In genomic region chr10:24825456-24826081, GRCm38 (mm10) we compare ENCODE assay signal across 21 mouse cellular contexts. TPM values are rescaled to one million over a fixed set of nuclear protein-coding genes. Genes with fewer than 3 reads are reported as not detected.
DNase-seq lines count a peak whose midpoint lies in the region; ATAC-seq and TF ChIP-seq lines count a peak whose summit lies in the region.
"Had no signal": no experiment of that assay in that cellular context is flagged by ENCODE, and none has a peak within 500 bp of the region (broad histone marks: within the 10 kb centered on the region; RNA-seq: fewer than 3 reads in every experiment).

No protein-coding gene starts in this region.

- 70% methylated on average over 7 of the region's 7 CpGs for WGBS in liver, embryonic 12.5 days (ENCODE audit: insufficient replicate concordance)
- WGBS in liver, embryonic 11.5 days = 79% methylated on average over 7 of the region's 7 CpGs
- WGBS in midbrain, embryonic 11.5 days = 84% methylated on average over 7 of the region's 7 CpGs
- WGBS in midbrain, postnatal 0 days = 73% methylated on average over 7 of the region's 7 CpGs
- WGBS in intestine, postnatal 0 days = 41% methylated on average over 7 of the region's 7 CpGs
- whole genome bisulfite sequencing in midbrain, embryonic 16.5 days = 78% methylated on average over 7 of the region's 7 CpGs

- no peak overlapping the region for H3K9ac ChIP-seq in liver, embryonic 12.5 days
- H3K9ac ChIP-seq in liver, embryonic 11.5 days (ENCODE audit: low read depth, low read length) = no peak overlapping the region
- H3K9ac ChIP-seq in midbrain, embryonic 11.5 days (ENCODE audit: low read length) = no peak overlapping the region; the same call in 1 of the 2 replicates
- no peak overlapping the region for H3K9ac ChIP-seq in midbrain, postnatal 0 days (replicated peaks; ENCODE audit: low read length, poor library complexity, severe bottlenecking)
- no peak overlapping the region for H3K9ac ChIP-seq in intestine, postnatal 0 days (ENCODE audit: low read depth, low read length)
- no peak overlapping the region for H3K9ac ChIP-seq in midbrain, embryonic 16.5 days (ENCODE audit: low read depth, low read length)
- H3K9ac ChIP-seq: embryonic facial prominence, embryonic 15.5 days; forebrain, embryonic 12.5 days; hindbrain, embryonic 15.5 days had no signal

- H3K4me2 ChIP-seq in liver, embryonic 12.5 days = no peak overlapping the region
- H3K4me2 ChIP-seq in liver, embryonic 11.5 days = no peak overlapping the region
- peak overlapping the region; percentile 19; the same call in 1 of the 2 replicates for H3K4me2 ChIP-seq in midbrain, embryonic 11.5 days
- no peak overlapping the region; the same call in 1 of the 2 replicates for H3K4me2 ChIP-seq in midbrain, postnatal 0 days (ENCODE audit: low read depth, low read length, poor library complexity, severe bottlenecking)
- no peak overlapping the region for H3K4me2 ChIP-seq in intestine, postnatal 0 days (replicated peaks; ENCODE audit: low read depth)
- H3K4me2 ChIP-seq in midbrain, embryonic 16.5 days (ENCODE audit: low read length) = peak overlapping the region; percentile 32; the same call in 1 of the 2 replicates
- H3K4me2 ChIP-seq: embryonic facial prominence, embryonic 15.5 days; forebrain, embryonic 12.5 days; hindbrain, embryonic 15.5 days had no signal

- H3K36me3 ChIP-seq in liver, embryonic 12.5 days = no peaks in the 10 kb centered on the region
- H3K36me3 ChIP-seq in liver, embryonic 11.5 days (ENCODE audit: control insufficient read depth, insufficient read depth, low read length) = no peaks in the 10 kb centered on the region
- no peaks in the 10 kb centered on the region for H3K36me3 ChIP-seq in midbrain, embryonic 11.5 days (ENCODE audit: control insufficient read depth, insufficient read depth, low read length)
- no peaks in the 10 kb centered on the region for H3K36me3 ChIP-seq in midbrain, postnatal 0 days (ENCODE audit: insufficient read depth, low read length)
- H3K36me3 ChIP-seq in intestine, postnatal 0 days (ENCODE audit: control insufficient read depth, insufficient read depth) = no peaks in the 10 kb centered on the region
- no peaks in the 10 kb centered on the region for H3K36me3 ChIP-seq in midbrain, embryonic 16.5 days (ENCODE audit: control insufficient read depth, insufficient read depth, low read length)
- H3K36me3 ChIP-seq: embryonic facial prominence, embryonic 15.5 days; forebrain, embryonic 12.5 days; G1E; heart, embryonic 10.5 days; hindbrain, embryonic 15.5 days had no signal

- H3K9me3 ChIP-seq in liver, embryonic 12.5 days (replicated peaks) = no peaks in the 10 kb centered on the region
- no peaks in the 10 kb centered on the region for H3K9me3 ChIP-seq in liver, embryonic 11.5 days (ENCODE audit: control insufficient read depth, low read length)
- H3K9me3 ChIP-seq in midbrain, embryonic 11.5 days (ENCODE audit: control insufficient read depth, low read length) = no peaks in the 10 kb centered on the region
- no peaks in the 10 kb centered on the region for H3K9me3 ChIP-seq in midbrain, postnatal 0 days (ENCODE audit: low read length)
- H3K9me3 ChIP-seq in intestine, postnatal 0 days (ENCODE audit: control insufficient read depth) = no peaks in the 10 kb centered on the region
- H3K9me3 ChIP-seq in midbrain, embryonic 16.5 days (replicated peaks; ENCODE audit: control insufficient read depth, low read length, poor library complexity, severe bottlenecking) = no peaks in the 10 kb centered on the region
- H3K9me3 ChIP-seq: embryonic facial prominence, embryonic 15.5 days; forebrain, embryonic 12.5 days; G1E; heart, embryonic 10.5 days; hindbrain, embryonic 15.5 days had no signal

- no peak for ATAC-seq in liver, embryonic 12.5 days
- ATAC-seq in liver, embryonic 11.5 days (replicated peaks; ENCODE audit: low FRiP score) = no peak
- ATAC-seq in midbrain, embryonic 11.5 days (ENCODE audit: low FRiP score) = 0 out of 2 replicates have a peak, but pooled peaks have one; percentile 33
- no peak for ATAC-seq in midbrain, postnatal 0 days (ENCODE audit: low FRiP score)
- peak; percentile 50 for ATAC-seq in intestine, postnatal 0 days
- peak; percentile 72 for ATAC-seq in midbrain, embryonic 16.5 days
- ATAC-seq in erythroblast, adult 5-6 weeks (replicated peaks; ENCODE audit: low FRiP score, poor library complexity, severe bottlenecking) = no peak
- ATAC-seq: forebrain, embryonic 16.5 days had no signal

- no peak for TF ChIP-seq CTCF in midbrain, postnatal 0 days (IDR thresholded peaks at IDR 0.05)
- no peak for TF ChIP-seq CTCF in intestine, postnatal 0 days (IDR thresholded peaks at IDR 0.05; ENCODE audit: low read depth)

- H3K27ac ChIP-seq in liver, embryonic 12.5 days = peak overlapping the region; percentile 43
- no peak overlapping the region for H3K27ac ChIP-seq in liver, embryonic 11.5 days (ENCODE audit: low read depth, low read length)
- no peak overlapping the region for H3K27ac ChIP-seq in midbrain, embryonic 11.5 days (ENCODE audit: low read depth, low read length)
- no peak overlapping the region for H3K27ac ChIP-seq in midbrain, postnatal 0 days (ENCODE audit: low read depth, low read length)
- peak overlapping the region; percentile 64 for H3K27ac ChIP-seq in intestine, postnatal 0 days (ENCODE audit: low read depth, low read length)
- no peak overlapping the region for H3K27ac ChIP-seq in midbrain, embryonic 16.5 days (ENCODE audit: low read length)
- H3K27ac ChIP-seq: embryonic facial prominence, embryonic 15.5 days; forebrain, embryonic 12.5 days; heart, embryonic 10.5 days; hindbrain, embryonic 15.5 days had no signal

- H3K4me1 ChIP-seq in liver, embryonic 12.5 days = peaks cover 82% of the 10 kb centered on the region
- H3K4me1 ChIP-seq in liver, embryonic 11.5 days (replicated peaks; ENCODE audit: control insufficient read depth, insufficient read depth, low read length) = peaks cover 6% of the 10 kb centered on the region
- H3K4me1 ChIP-seq in midbrain, embryonic 11.5 days (ENCODE audit: control insufficient read depth, insufficient read depth, low read length) = peaks cover 5% of the 10 kb centered on the region; the same call in 1 of the 2 replicates
- H3K4me1 ChIP-seq in midbrain, postnatal 0 days (ENCODE audit: insufficient read depth, low read length) = no peaks in the 10 kb centered on the region
- H3K4me1 ChIP-seq in intestine, postnatal 0 days (replicated peaks; ENCODE audit: control insufficient read depth, insufficient read depth, low read length) = 0 out of 2 replicates have a peak, but pooled peaks cover 3% of the 10 kb centered on the region
- no peaks in the 10 kb centered on the region for H3K4me1 ChIP-seq in midbrain, embryonic 16.5 days (ENCODE audit: control insufficient read depth, insufficient read depth, low read length)
- H3K4me1 ChIP-seq: heart, embryonic 10.5 days had no signal

- no peak overlapping the region for H3K4me3 ChIP-seq in liver, embryonic 12.5 days
- no peak overlapping the region for H3K4me3 ChIP-seq in liver, embryonic 11.5 days (ENCODE audit: low read depth, low read length)
- H3K4me3 ChIP-seq in midbrain, embryonic 11.5 days (ENCODE audit: low read depth, low read length) = no peak overlapping the region
- H3K4me3 ChIP-seq in midbrain, postnatal 0 days (ENCODE audit: low read depth, low read length) = no peak overlapping the region
- no peak overlapping the region for H3K4me3 ChIP-seq in intestine, postnatal 0 days (ENCODE audit: low read depth, low read length)
- no peak overlapping the region for H3K4me3 ChIP-seq in midbrain, embryonic 16.5 days (ENCODE audit: low read depth, low read length)
- H3K4me3 ChIP-seq: embryonic facial prominence, embryonic 15.5 days; forebrain, embryonic 12.5 days; heart, embryonic 10.5 days; hindbrain, embryonic 15.5 days had no signal

- H3K27me3 ChIP-seq in liver, embryonic 12.5 days (replicated peaks) = no peaks in the 10 kb centered on the region
- no peaks in the 10 kb centered on the region for H3K27me3 ChIP-seq in liver, embryonic 11.5 days (replicated peaks; ENCODE audit: control insufficient read depth, insufficient read depth, low read length)
- H3K27me3 ChIP-seq in midbrain, embryonic 11.5 days (ENCODE audit: control insufficient read depth, insufficient read depth, low read length) = no peaks in the 10 kb centered on the region
- H3K27me3 ChIP-seq in midbrain, postnatal 0 days (ENCODE audit: insufficient read depth, low read length) = no peaks in the 10 kb centered on the region
- H3K27me3 ChIP-seq in intestine, postnatal 0 days (replicated peaks; ENCODE audit: control insufficient read depth, insufficient read depth, low read length) = no peaks in the 10 kb centered on the region
- H3K27me3 ChIP-seq in midbrain, embryonic 16.5 days (ENCODE audit: control insufficient read depth, insufficient read depth, low read depth, low read length) = no peaks in the 10 kb centered on the region; the same call in 1 of the 2 replicates
- H3K27me3 ChIP-seq: embryonic facial prominence, embryonic 15.5 days; forebrain, embryonic 12.5 days; hindbrain, embryonic 15.5 days had no signal

- DNase-seq in liver, embryonic 11.5 days (ENCODE audit: low spot score) = no peak
- DNase-seq in midbrain, embryonic 11.5 days (ENCODE audit: low spot score, missing footprints) = no peak
- DNase-seq in midbrain, postnatal 0 days (ENCODE audit: low spot score) = no peak
- DNase-seq in urinary bladder, postnatal 14 days (ENCODE audit: low spot score) = no peak
- DNase-seq: cerebellum, adult 11 months; cerebellum, adult 8-10 months; cerebellum, postnatal 14 days; gastrocnemius, postnatal 10 days; heart, adult 18-20 months; heart, postnatal 10 days; heart, postnatal 4 days had no signal

RNA-seq across cellular contexts. Expression of gene Enpp3, which starts 17.1 kb away (rescaled TPM):
- polyA plus RNA-seq in liver, embryonic 12.5 days (2016; fragmentation: Nextera tagmentation; extraction: Ambion mirVana) = 1.3 and 2.1 TPM in 2 replicates
- polyA plus RNA-seq in liver, embryonic 11.5 days (2014; fragmentation: Nextera tagmentation; extraction: Ambion mirVana) = 2.2 and 2.4 TPM in 2 replicates
- polyA plus RNA-seq in midbrain, embryonic 11.5 days (2014; fragmentation: Nextera tagmentation; extraction: Ambion mirVana) = 8.1 and 8.9 TPM in 2 replicates
- 1.6 and 2.6 TPM in 2 replicates for total RNA-seq in midbrain, postnatal 0 days (2014; rRNA removed)
- 1.2 and 1.7 TPM in 2 replicates for polyA plus RNA-seq in midbrain, postnatal 0 days (2015; fragmentation: Nextera tagmentation; extraction: Ambion mirVana)
- polyA plus RNA-seq in intestine, postnatal 0 days (2015; fragmentation: Nextera tagmentation; extraction: Ambion mirVana) = 151 and 152 TPM in 2 replicates
- polyA plus RNA-seq in midbrain, embryonic 16.5 days (2015; fragmentation: Nextera tagmentation; extraction: Ambion mirVana) = 2.6 and 3.4 TPM in 2 replicates
- total RNA-seq in erythroblast, adult 5-6 weeks (2015; ENCODE audit: low replicate concordance) = 2.1 TPM in 1 of 2 replicates, not detected in the other
- total RNA-seq in erythroblast, adult 5-6 weeks (2017; ENCODE audit: low replicate concordance) = 0.85 and 1.3 TPM in 2 replicates
- polyA plus RNA-seq: G1E had no signal

RNA-seq across cellular contexts. Expression of gene Med23, which starts 44.2 kb away (rescaled TPM):
- 11.3 and 11.6 TPM in 2 replicates for polyA plus RNA-seq in liver, embryonic 12.5 days (2016; fragmentation: Nextera tagmentation; extraction: Ambion mirVana)
- polyA plus RNA-seq in liver, embryonic 11.5 days (2014; fragmentation: Nextera tagmentation; extraction: Ambion mirVana) = 20.0 and 22.0 TPM in 2 replicates
- polyA plus RNA-seq in midbrain, embryonic 11.5 days (2014; fragmentation: Nextera tagmentation; extraction: Ambion mirVana) = 31.2 TPM in 2 replicates
- total RNA-seq in midbrain, postnatal 0 days (2014; rRNA removed) = 40.3 and 55.0 TPM in 2 replicates
- 15.1 and 19.0 TPM in 2 replicates for polyA plus RNA-seq in midbrain, postnatal 0 days (2015; fragmentation: Nextera tagmentation; extraction: Ambion mirVana)
- polyA plus RNA-seq in intestine, postnatal 0 days (2015; fragmentation: Nextera tagmentation; extraction: Ambion mirVana) = 5.7 and 5.8 TPM in 2 replicates
- 28.7 and 30.0 TPM in 2 replicates for polyA plus RNA-seq in midbrain, embryonic 16.5 days (2015; fragmentation: Nextera tagmentation; extraction: Ambion mirVana)
- total RNA-seq in erythroblast, adult 5-6 weeks (2015; ENCODE audit: low replicate concordance) = 5.2 and 7.9 TPM in 2 replicates
- total RNA-seq in erythroblast, adult 5-6 weeks (2017; ENCODE audit: low replicate concordance) = 9.1 and 12.2 TPM in 2 replicates

Comparison
In these comparisons a context has a peak if more than half of its experiments do, and no peak if none do; other contexts are left out.
1. ATAC-seq: peak in midbrain, embryonic 11.5 days (single experiment), intestine, postnatal 0 days (single experiment) and midbrain, embryonic 16.5 days (single experiment); none in liver, embryonic 12.5 days (single experiment), liver, embryonic 11.5 days (single experiment), midbrain, postnatal 0 days (single experiment) and erythroblast, adult 5-6 weeks (single experiment).
2. H3K27ac ChIP-seq: peak in liver, embryonic 12.5 days (single experiment) and intestine, postnatal 0 days (single experiment); none in liver, embryonic 11.5 days (single experiment), midbrain, embryonic 11.5 days (single experiment), midbrain, postnatal 0 days (single experiment) and midbrain, embryonic 16.5 days (single experiment).
3. H3K4me2 ChIP-seq: peak in midbrain, embryonic 11.5 days (single experiment) and midbrain, embryonic 16.5 days (single experiment); none in liver, embryonic 12.5 days (single experiment), liver, embryonic 11.5 days (single experiment), midbrain, postnatal 0 days (single experiment) and intestine, postnatal 0 days (single experiment).
4. RNA of gene Enpp3, which starts 17.1 kb away (polyA plus RNA-seq): 151 to 152 TPM in intestine, postnatal 0 days; 8.1 to 8.9 TPM in midbrain, embryonic 11.5 days, 2.6 to 3.4 TPM in midbrain, embryonic 16.5 days, 2.2 to 2.4 TPM in liver, embryonic 11.5 days, 1.3 to 2.1 TPM in liver, embryonic 12.5 days and 1.2 to 1.7 TPM in midbrain, postnatal 0 days; every median in the first group is over 10 times any median in the second.